Mouse (Mus musculus) liver, embryonic 16.5 days (tissue): ENCODE measurements around the gene Ninl. TPM values are rescaled to one million over a fixed set of nuclear protein-coding genes. Genes with fewer than 3 reads are reported as not detected.

Experiments
- ATAC-seq: fragments of 200-750 bp; cut with Nextera tagmentation; 2 replicates; pipeline ENCODE4 v1.8.0; 2017; ENCODE audit warnings: low read depth, mild to moderate bottlenecking, moderate number of reproducible peaks, moderate library complexity
- H3K27ac ChIP-seq: fragments of 300-500 bp; sonication (generic); 2 replicates; pipeline ENCODE4 v1.5.1; 2014; ENCODE audit warnings: mild to moderate bottlenecking, low read length
- H3K27me3 ChIP-seq: fragments of 300-500 bp; sonication (generic); 2 replicates; pipeline ENCODE4 v1.6.1; 2014; ENCODE audit warnings: low read depth, low read length, mixed read lengths; ENCODE audit not compliant: control insufficient read depth, insufficient read depth
- H3K36me3 ChIP-seq: fragments of 300-500 bp; sonication (generic); 2 replicates; pipeline ENCODE4 v1.6.1; 2014; ENCODE audit warnings: mild to moderate bottlenecking; ENCODE audit not compliant: control insufficient read depth, insufficient read depth
- H3K4me1 ChIP-seq: fragments of 300-500 bp; sonication (generic); 2 replicates; pipeline ENCODE4 v1.6.1; 2014; ENCODE audit warnings: low read depth, low read length, mixed read lengths; ENCODE audit not compliant: control insufficient read depth
- H3K4me2 ChIP-seq: fragments of 300-500 bp; sonication (generic); 2 replicates; pipeline ENCODE4 v1.6.1; 2014; ENCODE audit warnings: low read depth, low read length, mixed read lengths
- H3K4me3 ChIP-seq: fragments of 300-500 bp; sonication (generic); 2 replicates; pipeline ENCODE4 v1.5.1; 2014; ENCODE audit warnings: low read depth, mild to moderate bottlenecking, low read length
- H3K9ac ChIP-seq: fragments of 300-500 bp; sonication (generic); 2 replicates; pipeline ENCODE4 v1.6.1; 2014; ENCODE audit warnings: low read depth, low read length
- H3K9me3 ChIP-seq: fragments of 300-500 bp; sonication (generic); replicated peaks from 2 replicates; pipeline ENCODE4 v1.6.1; 2016; ENCODE audit warnings: low read length; ENCODE audit not compliant: control insufficient read depth
- WGBS: fragments of 180-500 bp; shearing (Covaris S2); extraction: QIAGEN DNeasy Blood & Tissue Kit; methylation state at CpG from one replicate; pipeline ENCODE4 v1.1.7; 2014; ENCODE audit not compliant: insufficient replicate concordance; 5-methylcytosine and 5-hydroxymethylcytosine counted together
- polyA plus RNA-seq: library from polyadenylated mRNA; unstranded; fragments of >200 nt; fragmentation: Nextera tagmentation; extraction: Ambion mirVana; gene quantifications from 2 replicates; pipeline ENCODE4 v1.2.1, GENCODE M21; 2015

Ninl gene
- polyA plus RNA-seq, 1 experiment from 2014 or later: 13.1 TPM

GRCm38 (mm10) chr2:151021158-151021557 is 18.0 kb downstream of the Ninl start:
- H3K9me3 ChIP-seq: no peaks in the 10 kb centered on the region
- H3K9ac ChIP-seq: no peak overlapping the region
- H3K27ac ChIP-seq: no peak overlapping the region
- H3K36me3 ChIP-seq: peaks cover 5% of the 10 kb centered on the region; the same call in 1 of the 2 replicates
- no peaks in the 10 kb centered on the region for H3K27me3 ChIP-seq
- H3K4me1 ChIP-seq: no peaks in the 10 kb centered on the region
- no peak overlapping the region for H3K4me3 ChIP-seq
- no peak overlapping the region for H3K4me2 ChIP-seq
- no peak for ATAC-seq
- 79% methylated on average over 10 of the region's 10 CpGs for WGBS

- no peaks in the 10 kb centered on the region for H3K27me3 ChIP-seq
- H3K9me3 ChIP-seq: no peaks in the 10 kb centered on the region
- no peak overlapping the region for H3K4me2 ChIP-seq
- H3K9ac ChIP-seq: no peak overlapping the region
- no peak overlapping the region for H3K4me3 ChIP-seq
- no peaks in the 10 kb centered on the region for H3K36me3 ChIP-seq
- peaks cover 12% of the 10 kb centered on the region for H3K4me1 ChIP-seq
- 40% methylated on average over 2 of the region's 2 CpGs for WGBS
- no peak for ATAC-seq
- H3K27ac ChIP-seq: no peak overlapping the region
Measured at GRCm38 (mm10) chr2:151015316-151015715, 23.9 kb downstream of the Ninl start.

- Histone ChIP-seq H3K4me2 (peak overlapping the region; percentile 62), H3K4me1 (peaks cover 41% of the 10 kb centered on the region), H3K27me3 (no peaks in the 10 kb centered on the region), H3K9ac (peak overlapping the region; percentile 38), H3K27ac (peak overlapping the region; percentile 91), H3K36me3 (no peaks in the 10 kb centered on the region), H3K4me3 (peak overlapping the region; percentile 16; the same call in 1 of the 2 replicates), H3K9me3 (no peaks in the 10 kb centered on the region)
- ATAC-seq: peak; percentile 67
- 22% methylated on average over 1 of the region's 1 CpGs for WGBS
Measured at GRCm38 (mm10) chr2:151011273-151011672, 27.9 kb downstream of the Ninl start.

- H3K27ac ChIP-seq: peak overlapping the region; percentile 91
- H3K4me1 ChIP-seq: peaks cover 52% of the 10 kb centered on the region
- 33% methylated on average over 1 of the region's 1 CpGs for WGBS
- peak; percentile 4; the same call in 1 of the 2 replicates for ATAC-seq
- no peaks in the 10 kb centered on the region for H3K36me3 ChIP-seq
- H3K9me3 ChIP-seq: no peaks in the 10 kb centered on the region
- peak overlapping the region; percentile 10; the same call in 1 of the 2 replicates for H3K9ac ChIP-seq
- no peaks in the 10 kb centered on the region for H3K27me3 ChIP-seq
- peak overlapping the region; percentile 90 for H3K4me2 ChIP-seq
- peak overlapping the region; percentile 98 for H3K4me3 ChIP-seq
Measured at GRCm38 (mm10) chr2:151009515-151010085, 29.6 kb downstream of the Ninl start.

DNA sequence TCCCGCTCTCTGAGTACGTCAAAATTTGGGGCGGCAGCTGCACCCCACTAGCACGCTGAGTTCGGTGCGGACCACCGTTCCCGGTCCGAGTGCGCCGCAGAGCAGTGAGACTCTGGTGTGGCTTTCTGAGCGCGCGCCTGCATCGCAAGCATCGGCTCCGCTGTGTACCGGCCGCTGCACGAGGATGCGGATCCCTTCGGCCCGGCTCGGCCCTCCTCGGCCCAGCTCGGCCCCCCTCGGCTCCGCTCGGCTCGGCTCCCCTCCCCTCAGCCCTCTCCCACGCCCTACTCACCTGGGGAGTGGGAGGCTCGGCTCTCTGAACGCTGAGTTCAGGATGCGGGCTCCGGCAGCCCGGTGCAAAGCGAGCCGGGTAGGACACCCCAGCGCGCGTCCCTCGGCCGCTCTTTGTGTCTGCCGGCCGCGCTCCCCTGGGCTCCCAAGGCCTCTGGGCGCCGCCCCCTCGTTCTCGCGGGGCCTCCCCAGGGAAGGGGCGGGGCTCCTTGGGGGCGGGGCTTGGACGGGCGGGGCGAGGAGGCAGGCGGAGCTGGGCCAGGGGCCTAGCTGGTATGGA is 30.2 kb downstream of the Ninl start:
- Histone ChIP-seq H3K4me1 (peaks cover 57% of the 10 kb centered on the region), H3K36me3 (no peaks in the 10 kb centered on the region), H3K9me3 (no peaks in the 10 kb centered on the region), H3K4me2 (peak overlapping the region; percentile 90), H3K9ac (peak overlapping the region; percentile 97), H3K4me3 (peak overlapping the region; percentile 98), H3K27ac (peak overlapping the region; percentile 91), H3K27me3 (no peaks in the 10 kb centered on the region)
- peak; percentile 85 for ATAC-seq
- WGBS: under 1% methylated on average over 56 of the region's 57 CpGs

DNA sequence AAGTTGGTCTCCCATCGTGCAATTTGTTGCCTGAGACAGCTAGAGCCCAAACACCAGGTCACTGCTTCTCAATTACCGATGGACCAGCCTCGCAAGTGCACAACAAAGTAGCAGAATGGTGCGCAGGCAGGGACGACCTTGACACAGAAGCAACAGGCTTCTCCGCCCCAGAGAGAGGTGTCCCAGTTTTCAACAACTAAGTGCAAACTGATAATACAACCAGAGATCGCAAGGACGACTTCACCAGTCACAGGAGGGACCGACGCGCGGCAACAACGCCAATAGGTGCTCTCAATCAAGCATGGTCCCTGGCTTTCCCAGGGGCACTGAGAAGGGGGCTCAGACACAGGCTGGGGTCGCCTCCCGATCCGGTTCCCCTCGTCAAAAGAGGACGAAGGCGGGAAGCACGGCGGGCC is 30.7 kb downstream of the Ninl start:
- Histone ChIP-seq H3K4me2 (peak overlapping the region; percentile 90), H3K9ac (peak overlapping the region; percentile 97), H3K4me3 (peak overlapping the region; percentile 98), H3K9me3 (no peaks in the 10 kb centered on the region), H3K4me1 (peaks cover 61% of the 10 kb centered on the region), H3K36me3 (no peaks in the 10 kb centered on the region), H3K27me3 (no peaks in the 10 kb centered on the region), H3K27ac (peak overlapping the region; percentile 86)
- ATAC-seq: peak; percentile 38
- under 1% methylated on average over 21 of the region's 21 CpGs for WGBS

- Histone ChIP-seq H3K36me3 (no peaks in the 10 kb centered on the region), H3K4me3 (peak overlapping the region; percentile 98), H3K4me2 (peak overlapping the region; percentile 90), H3K27me3 (no peaks in the 10 kb centered on the region), H3K27ac (peak overlapping the region; percentile 86), H3K9ac (peak overlapping the region; percentile 97), H3K9me3 (no peaks in the 10 kb centered on the region), H3K4me1 (peaks cover 61% of the 10 kb centered on the region)
- no peak for ATAC-seq
- WGBS: 28% methylated on average over 6 of the region's 6 CpGs
Measured at GRCm38 (mm10) chr2:151008006-151008405, 31.2 kb downstream of the Ninl start.

GRCm38 (mm10) chr2:151006281-151006945 is 32.8 kb downstream of the Ninl start:
- no peak overlapping the region for H3K27ac ChIP-seq
- H3K27me3 ChIP-seq: no peaks in the 10 kb centered on the region
- WGBS: 68% methylated on average over 5 of the region's 5 CpGs
- no peak overlapping the region for H3K4me3 ChIP-seq
- no peak for ATAC-seq
- peaks cover 62% of the 10 kb centered on the region for H3K4me1 ChIP-seq
- H3K36me3 ChIP-seq: no peaks in the 10 kb centered on the region
- H3K9ac ChIP-seq: no peak overlapping the region
- H3K9me3 ChIP-seq: no peaks in the 10 kb centered on the region
- H3K4me2 ChIP-seq: peak overlapping the region; percentile 0

DNA sequence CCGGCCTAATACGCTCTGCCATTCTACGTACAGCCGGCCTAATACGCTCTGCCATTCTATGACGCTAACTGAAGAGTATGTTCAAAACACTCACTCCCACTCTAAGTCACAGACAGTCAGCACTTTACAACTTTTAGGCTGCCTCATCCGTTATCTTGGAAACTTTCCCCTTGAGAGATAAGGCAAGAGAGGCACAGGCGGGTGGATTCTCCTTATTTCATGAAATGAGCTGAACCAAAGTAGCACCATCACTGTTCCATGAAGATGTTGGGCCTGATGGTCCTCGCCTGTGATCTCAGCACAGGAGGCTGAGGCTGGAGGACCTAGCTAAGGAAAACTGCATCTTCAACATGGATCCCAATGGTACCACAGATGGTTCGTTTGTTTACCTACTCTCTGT is 34.8 kb downstream of the Ninl start:
- Histone ChIP-seq H3K27me3 (no peaks in the 10 kb centered on the region), H3K9me3 (no peaks in the 10 kb centered on the region), H3K9ac (peak overlapping the region; percentile 6; the same call in 1 of the 2 replicates), H3K4me1 (peaks cover 46% of the 10 kb centered on the region), H3K4me2 (peak overlapping the region; percentile 15), H3K36me3 (no peaks in the 10 kb centered on the region), H3K27ac (peak overlapping the region; percentile 2), H3K4me3 (no peak overlapping the region)
- peak; percentile 7 for ATAC-seq
- WGBS: 61% methylated on average over 10 of the region's 10 CpGs
